Mouse (Mus musculus) erythroblast, embryonic 14.5 days (primary cell): ENCODE results near the gene Bmpr1b.

Source experiments
- GATA1 ChIP-seq: IDR thresholded peaks from 2 replicates; pipeline ENCODE4 v1.6.1; 2012; ENCODE audit warnings: low read length, inconsistent platforms, mixed read lengths
- TAL1 ChIP-seq: IDR thresholded peaks from 3 replicates; pipeline ENCODE4 v1.6.1; 2012; ENCODE audit warnings: low read length, inconsistent platforms, mixed read lengths

DNA sequence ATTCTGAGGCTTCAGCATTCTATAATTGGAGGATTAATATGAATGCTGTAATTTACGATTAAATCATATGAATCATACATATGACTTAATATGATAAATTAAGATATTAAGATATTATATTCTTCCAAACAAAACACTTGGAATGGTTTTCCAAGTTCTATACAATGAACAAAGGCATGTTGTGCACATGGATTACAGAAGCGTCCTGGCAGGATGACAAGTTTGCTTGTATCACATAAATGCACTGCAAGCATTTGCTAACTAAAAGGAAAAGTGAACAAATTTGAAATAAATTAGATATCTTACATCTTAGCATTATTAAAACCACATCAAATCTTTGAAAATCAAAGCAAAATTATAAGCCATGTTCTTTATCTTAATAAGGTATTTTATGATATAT, 222.4 kb downstream of the Bmpr1b start:
- TF ChIP-seq GATA1 = no peak
- TF ChIP-seq TAL1 = no peak
